Mouse (Mus musculus) MEL (cell line): ENCODE data around the gene C5ar2. TPM values are rescaled to one million over a fixed set of nuclear protein-coding genes. Genes with fewer than 3 reads are reported as not detected.

Experiments used
- DNase-seq: peaks from one replicate; pipeline ENCODE4 v3.0.0; 2011; ENCODE audit warnings: low read depth, low spot score
- H3K27ac ChIP-seq: 2 replicates; pipeline ENCODE4 v1.5.1; 2012; ENCODE audit warnings: low read depth, mild to moderate bottlenecking, control low read depth, low read length, moderate library complexity; ENCODE audit not compliant: control insufficient read depth
- H3K27me3 ChIP-seq, 2 experiments: fragments of 150-350 bp in 1 of 2; sonication (generic) in 1 of 2; 2 replicates each; pipeline ENCODE4 v1.6.1; 2012; ENCODE audit warnings: low read length in 2 of 2, mild to moderate bottlenecking in 2 of 2, improper control_type of control experiment in 1 of 2, moderate library complexity in 1 of 2; ENCODE audit not compliant: insufficient read depth in 2 of 2, control insufficient read depth in 1 of 2
- H3K36me3 ChIP-seq, 2 experiments: 2 replicates each; pipeline ENCODE4 v1.6.1; 2012 to 2014; ENCODE audit warnings: low read length in 2 of 2, improper control_type of control experiment in 1 of 2, inconsistent platforms in 1 of 2, mild to moderate bottlenecking in 1 of 2; ENCODE audit not compliant: insufficient read depth in 2 of 2, control insufficient read depth in 1 of 2
- H3K4me1 ChIP-seq, 2 experiments: fragments of 150-350 bp in 1 of 2; sonication (generic) in 1 of 2; 2 replicates each; pipeline ENCODE4 v1.6.1; 2012; ENCODE audit warnings: low read length in 2 of 2, improper control_type of control experiment in 1 of 2, mild to moderate bottlenecking in 1 of 2; ENCODE audit not compliant: insufficient read depth in 2 of 2, control insufficient read depth in 1 of 2
- H3K4me3 ChIP-seq, 2 experiments: fragments of 150-350 bp in 1 of 2; sonication (generic) in 1 of 2; 2 replicates each; pipeline ENCODE4 v1.5.1; 2012; ENCODE audit warnings: low read depth in 2 of 2, low read length in 2 of 2, mild to moderate bottlenecking in 2 of 2, moderate library complexity in 2 of 2, control low read depth in 1 of 2, improper control_type of control experiment in 1 of 2; ENCODE audit not compliant: control insufficient read depth in 1 of 2, insufficient read depth in 1 of 2
- H3K79me2 ChIP-seq: 2 replicates; pipeline ENCODE4 v1.6.1; 2012; ENCODE audit warnings: mild to moderate bottlenecking, low read length, moderate library complexity; ENCODE audit not compliant: control insufficient read depth, poor library complexity, insufficient read depth
- H3K9ac ChIP-seq: 2 replicates; pipeline ENCODE4 v1.6.1; 2012; ENCODE audit warnings: low read depth, mild to moderate bottlenecking, control low read depth, low read length, moderate library complexity; ENCODE audit not compliant: control insufficient read depth, poor library complexity, severe bottlenecking
- H3K9me3 ChIP-seq: fragments of 150-350 bp; sonication (generic); replicated peaks from 2 replicates; pipeline ENCODE4 v1.6.1; 2012; ENCODE audit warnings: mild to moderate bottlenecking, low read length, improper control_type of control experiment, moderate library complexity; ENCODE audit not compliant: insufficient read depth
- CHD1 ChIP-seq: IDR thresholded peaks from 2 replicates; pipeline ENCODE4 v1.6.1; 2012; ENCODE audit warnings: low read depth, mild to moderate bottlenecking, inconsistent platforms, low read length, improper control_type of control experiment
- CTCF ChIP-seq, 3 experiments: IDR thresholded peaks in 2 of 3; conservative IDR thresholded peaks in 1 of 3; 2 replicates each; pipeline ENCODE4 v1.5.1; 2011 to 2012; ENCODE audit warnings: low read length in 3 of 3, low read depth in 2 of 3, mild to moderate bottlenecking in 2 of 3, improper control_type of control experiment in 1 of 3, inconsistent platforms in 1 of 3, mixed read lengths in 1 of 3, moderate library complexity in 1 of 3; ENCODE audit not compliant: control insufficient read depth in 1 of 3, insufficient read depth in 1 of 3, poor library complexity in 1 of 3, severe bottlenecking in 1 of 3
- ETS1 ChIP-seq: IDR thresholded peaks from 2 replicates; pipeline ENCODE4 v1.6.1; 2012; ENCODE audit warnings: low read depth, mild to moderate bottlenecking, inconsistent platforms, low read length, improper control_type of control experiment, moderate library complexity
- MAFK ChIP-seq: IDR thresholded peaks from 2 replicates; pipeline ENCODE4 v1.6.1; 2011; ENCODE audit warnings: low read depth, mild to moderate bottlenecking, low read length, improper control_type of control experiment, borderline replicate concordance
- MAX ChIP-seq: IDR thresholded peaks from 2 replicates; pipeline ENCODE4 v1.6.1; 2011; ENCODE audit warnings: low read length, improper control_type of control experiment
- MAZ ChIP-seq: IDR thresholded peaks from 2 replicates; pipeline ENCODE4 v1.6.1; 2012; ENCODE audit warnings: low read depth, mild to moderate bottlenecking, inconsistent platforms, low read length, improper control_type of control experiment
- MEF2A ChIP-seq: IDR thresholded peaks from 2 replicates; pipeline ENCODE4 v1.6.1; 2014; ENCODE audit warnings: low read depth, mild to moderate bottlenecking, inconsistent platforms, low read length, improper control_type of control experiment; ENCODE audit not compliant: poor library complexity, insufficient replicate concordance, severe bottlenecking; ENCODE audit errors: extremely low read depth
- MYB ChIP-seq: IDR thresholded peaks from 2 replicates; pipeline ENCODE4 v1.6.1; 2011; ENCODE audit warnings: mild to moderate bottlenecking, low read depth, low read length, improper control_type of control experiment
- NRF1 ChIP-seq: IDR thresholded peaks from 2 replicates; pipeline ENCODE4 v1.6.1; 2014; ENCODE audit warnings: low read depth, mild to moderate bottlenecking, inconsistent platforms, low read length, improper control_type of control experiment, moderate library complexity; ENCODE audit not compliant: poor library complexity, insufficient read depth, severe bottlenecking
- POLR2A ChIP-seq, 2 experiments: IDR thresholded peaks; 2 replicates each; pipeline ENCODE4 v1.6.1; 2011 to 2012; ENCODE audit warnings: low read length in 2 of 2, mild to moderate bottlenecking in 2 of 2, control low read depth in 1 of 2, improper control_type of control experiment in 1 of 2, low read depth in 1 of 2, moderate library complexity in 1 of 2; ENCODE audit not compliant: control insufficient read depth in 1 of 2, insufficient read depth in 1 of 2, poor library complexity in 1 of 2
- POLR2AphosphoS5 ChIP-seq: IDR thresholded peaks from 2 replicates; pipeline ENCODE4 v1.6.1; 2012; ENCODE audit warnings: low read depth, borderline replicate concordance, mild to moderate bottlenecking, inconsistent platforms, low read length, moderate library complexity, mixed read lengths
- RAD21 ChIP-seq: IDR thresholded peaks from 2 replicates; pipeline ENCODE4 v1.6.1; 2011; ENCODE audit warnings: mild to moderate bottlenecking, low read depth, low read length, improper control_type of control experiment
- SIN3A ChIP-seq: IDR thresholded peaks from 2 replicates; pipeline ENCODE4 v1.6.1; 2012; ENCODE audit warnings: low read length, improper control_type of control experiment, inconsistent platforms
- SMC3 ChIP-seq: IDR thresholded peaks from 2 replicates; pipeline ENCODE4 v1.6.1; 2011; ENCODE audit warnings: low read depth, low read length, improper control_type of control experiment
- TAL1 ChIP-seq: IDR thresholded peaks from 2 replicates; pipeline ENCODE4 v1.6.1; 2012; ENCODE audit warnings: mild to moderate bottlenecking, inconsistent platforms, low read length, moderate library complexity, mixed read lengths
- TCF12 ChIP-seq: IDR thresholded peaks from 2 replicates; pipeline ENCODE4 v1.6.1; 2014; ENCODE audit warnings: low read depth, mild to moderate bottlenecking, inconsistent platforms, low read length, improper control_type of control experiment, moderate library complexity
- USF1 ChIP-seq: IDR thresholded peaks from 2 replicates; pipeline ENCODE4 v1.6.1; 2014; ENCODE audit warnings: low read depth, mild to moderate bottlenecking, inconsistent platforms, low read length, improper control_type of control experiment, moderate library complexity
- ZC3H11A ChIP-seq: IDR thresholded peaks from 2 replicates; pipeline ENCODE4 v1.6.1; 2012; ENCODE audit warnings: low read depth, mild to moderate bottlenecking, inconsistent platforms, low read length, improper control_type of control experiment
- polyA plus RNA-seq, 2 experiments: library from polyadenylated mRNA; stranded (reverse) in 1 of 2; unstranded in 1 of 2; fragments of >175 nt in 1 of 2; fragments of >200 nt in 1 of 2; gene quantifications; 2 replicates each; pipeline versions ENCODE4 v1.2.1 to v1.2.4; 2012; ENCODE audit warnings: low replicate concordance in 2 of 2, low read depth in 1 of 2; ENCODE audit not compliant: insufficient read length in 2 of 2, insufficient read depth in 1 of 2, missing spikeins in 1 of 2
- total RNA-seq: library from RNA; depleted of rRNA; stranded (reverse); fragments of 300-350 nt; gene quantifications from 2 replicates; pipeline ENCODE4 v1.2.3, GENCODE M21; 2012

Gene C5ar2
- total and polyA plus RNA-seq, 3 experiments = 0.49 to 1.7 TPM; not detected in 1

GRCm38 (mm10) chr7:16213196-16213595, 30.8 kb downstream of the C5ar2 start:
- DNase-seq = no peak
- Histone ChIP-seq H3K36me3 (no peaks in the 10 kb centered on the region), H3K4me3 (no peak overlapping the region), H3K27me3 (no peaks in the 10 kb centered on the region), H3K27ac (no peak overlapping the region), H3K79me2 (no peaks in the 10 kb centered on the region), H3K4me1 (no peaks in the 10 kb centered on the region), H3K9ac (no peak overlapping the region), H3K9me3 (no peaks in the 10 kb centered on the region)
- no peak for TF ChIP-seq ZC3H11A
- TF ChIP-seq ETS1 = no peak
- TF ChIP-seq MAFK = no peak
- TF ChIP-seq MEF2A = no peak
- no peak for TF ChIP-seq CTCF (IDR thresholded peaks at IDR 0.05 in 2 of 3, conservative IDR thresholded peaks at IDR 0.05 in 1 of 3; ENCODE audit: control insufficient read depth in 1 of 3, insufficient read depth in 1 of 3, low read depth in 2 of 3, low read length in 3 of 3, poor library complexity in 1 of 3, severe bottlenecking in 1 of 3)
- TF ChIP-seq SIN3A = no peak
- TF ChIP-seq USF1 = no peak
- no peak for TF ChIP-seq MAX
- TF ChIP-seq SMC3 = no peak
- no peak for TF ChIP-seq RAD21
- no peak for TF ChIP-seq MAZ
- TF ChIP-seq POLR2AphosphoS5 = no peak
- no peak for TF ChIP-seq TAL1
- no peak for TF ChIP-seq CHD1
- no peak for TF ChIP-seq TCF12
- TF ChIP-seq MYB = no peak

GRCm38 (mm10) chr7:16210862-16211365, 33.0 kb downstream of the C5ar2 start:
- DNase-seq = peak; percentile 18
- H3K4me3 ChIP-seq = no peak overlapping the region
- TF ChIP-seq CTCF (IDR thresholded peaks at IDR 0.05 in 2 of 3, conservative IDR thresholded peaks at IDR 0.05 in 1 of 3; ENCODE audit: control insufficient read depth in 1 of 3, insufficient read depth in 1 of 3, low read depth in 2 of 3, low read length in 3 of 3, poor library complexity in 1 of 3, severe bottlenecking in 1 of 3) (peak; percentile 7 to 14 (median 13); a peak in 2 of 6 replicates), POLR2A (IDR thresholded peaks at IDR 0.05; ENCODE audit: control insufficient read depth in 1 of 2, insufficient read depth in 1 of 2, low read depth in 1 of 2, low read length in 2 of 2, poor library complexity in 1 of 2) (no peak), RAD21 (no peak), NRF1 (no peak), SMC3 (peak; percentile 9; the same call in 1 of the 2 replicates)

More at GRCm38 (mm10) chr7:16210862-16211365, 33.0 kb downstream of the C5ar2 start:
- H3K27me3 ChIP-seq = no peaks in the 10 kb centered on the region
- H3K9ac ChIP-seq = no peak overlapping the region
- H3K4me1 ChIP-seq = peaks cover 0 to 6% of the 10 kb centered on the region in 2 experiments; a peak in 1 of 4 replicates
- H3K36me3 ChIP-seq = no peaks in the 10 kb centered on the region
- no peaks in the 10 kb centered on the region for H3K9me3 ChIP-seq
- H3K79me2 ChIP-seq = no peaks in the 10 kb centered on the region
- H3K27ac ChIP-seq = no peak overlapping the region
